9 mouse cellular contexts compared by ENCODE assay signal in genomic region chr16:12154476-12154875, GRCm38 (mm10).
DNase-seq lines count a peak whose midpoint lies in the region.
"Had no signal": no experiment of that assay in that cellular context is flagged by ENCODE, and none has a peak within 500 bp of the region (broad histone marks: within the 10 kb centered on the region; RNA-seq: fewer than 3 reads in every experiment).

No protein-coding gene starts in this region.

- DNase-seq in adrenal gland, postnatal 14 days, result peak; percentile 7
- DNase-seq in adrenal gland, adult 8-10 months, result no peak
- DNase-seq in kidney, postnatal 36 days, result peak; percentile 1 to 4
- DNase-seq in kidney, adult 11 months, result no peak
- peak; percentile 10 for DNase-seq in gastrocnemius, postnatal 25 days
- peak; percentile 27 for DNase-seq in right cerebral cortex, adult 18-20 months
- DNase-seq in thymus, postnatal 0 days (ENCODE audit: low spot score), result no peak
- no peak for DNase-seq in ovary, adult 18-20 months (ENCODE audit: low spot score)
- DNase-seq: embryo, embryonic 11 days had no signal

Comparison
In these comparisons a context has a peak if more than half of its experiments do, and no peak if none do; other contexts are left out.
1. DNase-seq: peak in adrenal gland, postnatal 14 days (single experiment), kidney, postnatal 36 days (2 of 2), gastrocnemius, postnatal 25 days (single experiment) and right cerebral cortex, adult 18-20 months (single experiment); none in adrenal gland, adult 8-10 months (single experiment), kidney, adult 11 months (single experiment), thymus, postnatal 0 days (single experiment) and ovary, adult 18-20 months (single experiment).